Mouse (Mus musculus): ENCODE measurements around the gene Heca. TPM values are rescaled to one million over a fixed set of nuclear protein-coding genes. Genes with fewer than 3 reads are reported as not detected.
"Not testable (repeated sequence)": the region's sequence is repeated elsewhere in the genome, so short reads cannot be mapped to it uniquely, and the experiment has no call there.

Gene Heca
- polyA plus RNA-seq (2012; rRNA removed) = 16.7 and 17.1 TPM in 2 replicates

- peak; percentile 65; the same call in 1 of the 2 replicates for TF ChIP-seq POLR2A (IDR thresholded peaks at IDR 0.05; ENCODE audit: extremely low read depth, insufficient read depth, low read length)
- no peak for TF ChIP-seq CTCF (IDR thresholded peaks at IDR 0.05; ENCODE audit: extremely low read depth, insufficient read depth, low read length)
- Histone ChIP-seq H3K4me3 (ENCODE audit: insufficient read depth, low read length) (peak within 1 kb of the TSS; percentile 20), H3K27ac (ENCODE audit: insufficient read depth, low read length) (peak within 1 kb of the TSS; percentile 86; the same call in 1 of the 2 replicates), H3K4me1 (ENCODE audit: control insufficient read depth, insufficient read depth, low read length) (no peaks in the 10 kb centered on the region; the same call in 1 of the 2 replicates)
Observed at GRCm38 (mm10) chr10:17947960-17948730, at the start of gene Heca. Gene Heca (minus strand): TSS chr10:17948067.

- Histone ChIP-seq H3K27ac (ENCODE audit: insufficient read depth, low read length) (no peak overlapping the region), H3K4me3 (ENCODE audit: insufficient read depth, low read length) (no peak overlapping the region), H3K4me1 (ENCODE audit: control insufficient read depth, insufficient read depth, low read length) (no peaks in the 10 kb centered on the region)
- TF ChIP-seq POLR2A (IDR thresholded peaks at IDR 0.05; ENCODE audit: extremely low read depth, insufficient read depth, low read length) = no peak
- no peak for TF ChIP-seq CTCF (IDR thresholded peaks at IDR 0.05; ENCODE audit: extremely low read depth, insufficient read depth, low read length)
Observed at GRCm38 (mm10) chr10:17990576-17990975, 42.7 kb upstream of the Heca start.

GRCm38 (mm10) chr10:17989136-17989535 is 41.3 kb upstream of the Heca start:
- Histone ChIP-seq H3K4me1 (ENCODE audit: control insufficient read depth, insufficient read depth, low read length) (no peaks in the 10 kb centered on the region), H3K4me3 (ENCODE audit: insufficient read depth, low read length) (no peak overlapping the region), H3K27ac (ENCODE audit: insufficient read depth, low read length) (no peak overlapping the region)
- TF ChIP-seq POLR2A (IDR thresholded peaks at IDR 0.05; ENCODE audit: extremely low read depth, insufficient read depth, low read length) (no peak), CTCF (IDR thresholded peaks at IDR 0.05; ENCODE audit: extremely low read depth, insufficient read depth, low read length) (no peak)

GRCm38 (mm10) chr10:17987823-17988423 is 40.1 kb upstream of the Heca start:
- H3K4me1 ChIP-seq (ENCODE audit: control insufficient read depth, insufficient read depth, low read length) = no peaks in the 10 kb centered on the region
- no peak overlapping the region for H3K27ac ChIP-seq (ENCODE audit: insufficient read depth, low read length)
- no peak for TF ChIP-seq POLR2A (IDR thresholded peaks at IDR 0.05; ENCODE audit: extremely low read depth, insufficient read depth, low read length)
- no peak for TF ChIP-seq CTCF (IDR thresholded peaks at IDR 0.05; ENCODE audit: extremely low read depth, insufficient read depth, low read length)
- H3K4me3 ChIP-seq (ENCODE audit: insufficient read depth, low read length) = no peak overlapping the region

- H3K27ac ChIP-seq (ENCODE audit: insufficient read depth, low read length) = no peak overlapping the region
- no peak overlapping the region for H3K4me3 ChIP-seq (ENCODE audit: insufficient read depth, low read length)
- H3K4me1 ChIP-seq (ENCODE audit: control insufficient read depth, insufficient read depth, low read length) = no peaks in the 10 kb centered on the region
- TF ChIP-seq CTCF (IDR thresholded peaks at IDR 0.05; ENCODE audit: extremely low read depth, insufficient read depth, low read length) (no peak), POLR2A (IDR thresholded peaks at IDR 0.05; ENCODE audit: extremely low read depth, insufficient read depth, low read length) (no peak)
Observed at GRCm38 (mm10) chr10:17983313-17983712, 35.4 kb upstream of the Heca start.

GRCm38 (mm10) chr10:17966090-17966489 is 18.2 kb upstream of the Heca start:
- H3K4me1 ChIP-seq (ENCODE audit: control insufficient read depth, insufficient read depth, low read length) = no peaks in the 10 kb centered on the region; the same call in 1 of the 2 replicates
- H3K4me3 ChIP-seq (ENCODE audit: insufficient read depth, low read length) = no peak overlapping the region
- H3K27ac ChIP-seq (ENCODE audit: insufficient read depth, low read length) = no peak overlapping the region
- TF ChIP-seq CTCF (IDR thresholded peaks at IDR 0.05; ENCODE audit: extremely low read depth, insufficient read depth, low read length) = no peak
- TF ChIP-seq POLR2A (IDR thresholded peaks at IDR 0.05; ENCODE audit: extremely low read depth, insufficient read depth, low read length) = no peak

- no peak overlapping the region for H3K4me3 ChIP-seq (ENCODE audit: insufficient read depth, low read length)
- H3K27ac ChIP-seq (ENCODE audit: insufficient read depth, low read length) = no peak overlapping the region
- no peaks in the 10 kb centered on the region; the same call in 1 of the 2 replicates for H3K4me1 ChIP-seq (ENCODE audit: control insufficient read depth, insufficient read depth, low read length)
- TF ChIP-seq POLR2A (IDR thresholded peaks at IDR 0.05; ENCODE audit: extremely low read depth, insufficient read depth, low read length) = no peak
- TF ChIP-seq CTCF (IDR thresholded peaks at IDR 0.05; ENCODE audit: extremely low read depth, insufficient read depth, low read length) = no peak
Observed at GRCm38 (mm10) chr10:17950761-17951160, 2.9 kb upstream of the Heca start.

- TF ChIP-seq POLR2A (IDR thresholded peaks at IDR 0.05; ENCODE audit: extremely low read depth, insufficient read depth, low read length) (no peak), CTCF (IDR thresholded peaks at IDR 0.05; ENCODE audit: extremely low read depth, insufficient read depth, low read length) (no peak)
- Histone ChIP-seq H3K27ac (ENCODE audit: insufficient read depth, low read length) (peak overlapping the region; percentile 86; the same call in 1 of the 2 replicates), H3K4me1 (ENCODE audit: control insufficient read depth, insufficient read depth, low read length) (no peaks in the 10 kb centered on the region; the same call in 1 of the 2 replicates), H3K4me3 (ENCODE audit: insufficient read depth, low read length) (peak overlapping the region; percentile 20)
Observed at GRCm38 (mm10) chr10:17947175-17947906, 526 bp downstream of the Heca start.

- not testable (repeated sequence) for H3K27ac ChIP-seq (ENCODE audit: insufficient read depth, low read length); H3K4me1 ChIP-seq (ENCODE audit: control insufficient read depth, insufficient read depth, low read length)
- H3K4me3 ChIP-seq (ENCODE audit: insufficient read depth, low read length) = peak overlapping the region; percentile 20
Observed at GRCm38 (mm10) chr10:17946799-17947174, 1.1 kb downstream of the Heca start.

Measured in cortical plate, adult 2 months (tissue).